Mouse (Mus musculus) bone marrow, adult 2 months (tissue): ENCODE measurements at regions not wholly inside any gene's neighbourhood (a gene's known extent, or its start where the extent isn't known, plus 50 kb on each side); places are given as distances from the start of the nearest gene placed in this dataset.

ENCODE experiments used
- H3K27ac ChIP-seq: fragments of 200-500 bp; 2 replicates; pipeline ENCODE4 v1.5.1; 2012; ENCODE audit warnings: low read depth, mild to moderate bottlenecking, control low read depth, inconsistent platforms, low read length; ENCODE audit not compliant: control insufficient read depth, poor library complexity, insufficient read depth
- H3K4me1 ChIP-seq: fragments of 200-500 bp; 2 replicates; pipeline ENCODE4 v1.6.1; 2011; ENCODE audit warnings: low read length; ENCODE audit not compliant: control insufficient read depth, insufficient read depth
- H3K4me3 ChIP-seq: fragments of 200-500 bp; replicated peaks from 2 replicates; pipeline ENCODE3; 2011; ENCODE audit warnings: mild to moderate bottlenecking, low read depth, low read length, control low read depth; ENCODE audit not compliant: control insufficient read depth
- CTCF ChIP-seq: fragments of 200-500 bp; IDR thresholded peaks from 2 replicates; pipeline ENCODE4 v1.5.1; 2011; ENCODE audit warnings: low read length, control low read depth; ENCODE audit not compliant: control insufficient read depth, insufficient read depth
- POLR2A ChIP-seq: fragments of 200-500 bp; IDR thresholded peaks from 2 replicates; pipeline ENCODE4 v1.6.1; 2011; ENCODE audit warnings: low read depth, mild to moderate bottlenecking, control low read depth, low read length, borderline replicate concordance; ENCODE audit not compliant: control insufficient read depth
- WGBS: fragments of 180-500 bp; shearing (Covaris S2); methylation state at CpG from one replicate; pipeline ENCODE4 v1.1.7; 2018; 5-methylcytosine and 5-hydroxymethylcytosine counted together

DNA sequence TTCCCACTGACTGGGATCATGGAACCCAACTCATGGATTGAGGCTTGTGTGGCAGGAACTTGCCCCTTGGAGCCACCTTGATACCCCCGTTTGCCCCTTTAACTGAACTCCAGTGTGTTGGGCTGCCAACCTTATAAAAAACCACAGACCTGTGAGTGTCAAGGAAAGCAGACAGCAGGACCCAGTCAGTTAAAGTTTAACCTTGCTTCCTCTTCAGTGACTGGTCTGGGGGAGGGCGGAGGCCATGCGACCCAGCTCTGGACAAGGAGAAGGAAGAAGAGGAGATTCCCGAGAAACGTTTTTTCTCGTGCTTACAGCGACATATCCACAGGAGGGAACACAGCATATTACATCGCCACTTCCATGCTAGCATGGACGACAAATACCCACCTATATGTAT, 281.9 kb upstream of the Zfp64 start:
- TF ChIP-seq POLR2A (no peak), CTCF (no peak)

DNA sequence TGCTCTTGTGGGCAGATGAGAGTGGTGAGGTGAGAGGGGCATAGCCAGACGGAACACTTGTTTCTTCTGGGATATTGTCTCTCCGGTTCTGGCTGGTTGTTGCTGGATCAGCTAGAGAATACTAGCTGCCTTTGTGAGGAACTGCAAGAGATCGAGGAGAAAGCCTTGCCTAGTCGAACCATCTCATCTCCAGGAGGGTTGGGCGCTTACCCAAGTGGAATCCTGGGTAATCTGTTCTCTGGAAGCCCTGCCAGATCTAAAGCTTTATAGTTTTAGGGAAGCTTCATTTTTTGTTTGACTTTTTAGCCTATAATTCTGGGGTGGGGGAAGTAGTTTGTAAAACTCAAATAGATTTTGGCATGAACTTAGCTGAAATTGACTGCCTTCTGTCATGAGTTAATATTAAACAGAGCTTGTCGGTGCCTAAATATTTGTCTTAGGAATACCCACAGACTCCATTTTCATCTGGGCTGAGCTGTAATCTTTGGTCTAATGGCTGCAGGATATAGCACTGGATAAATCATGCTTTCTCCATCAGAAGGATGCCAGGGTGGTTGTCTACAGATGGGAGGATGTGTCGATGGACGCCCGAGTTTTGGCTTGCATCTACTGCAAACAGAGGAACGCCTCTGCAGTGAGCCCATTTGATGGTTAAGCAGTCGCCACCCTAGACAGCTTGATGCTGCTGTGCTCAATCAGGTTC, 279.1 kb upstream of the Zfp64 start:
- Histone ChIP-seq H3K4me3 (no peak overlapping the region), H3K4me1 (no peaks in the 10 kb centered on the region), H3K27ac (no peak overlapping the region)
- WGBS, result 82% methylated on average over 11 of the region's 11 CpGs
- TF ChIP-seq POLR2A, result no peak
- no peak for TF ChIP-seq CTCF

More for the DNA sequence above, 281.9 kb upstream of the Zfp64 start:
- 75% methylated on average over 9 of the region's 9 CpGs for WGBS
- Histone ChIP-seq H3K4me3 (no peak overlapping the region), H3K4me1 (no peaks in the 10 kb centered on the region), H3K27ac (no peak overlapping the region)

DNA sequence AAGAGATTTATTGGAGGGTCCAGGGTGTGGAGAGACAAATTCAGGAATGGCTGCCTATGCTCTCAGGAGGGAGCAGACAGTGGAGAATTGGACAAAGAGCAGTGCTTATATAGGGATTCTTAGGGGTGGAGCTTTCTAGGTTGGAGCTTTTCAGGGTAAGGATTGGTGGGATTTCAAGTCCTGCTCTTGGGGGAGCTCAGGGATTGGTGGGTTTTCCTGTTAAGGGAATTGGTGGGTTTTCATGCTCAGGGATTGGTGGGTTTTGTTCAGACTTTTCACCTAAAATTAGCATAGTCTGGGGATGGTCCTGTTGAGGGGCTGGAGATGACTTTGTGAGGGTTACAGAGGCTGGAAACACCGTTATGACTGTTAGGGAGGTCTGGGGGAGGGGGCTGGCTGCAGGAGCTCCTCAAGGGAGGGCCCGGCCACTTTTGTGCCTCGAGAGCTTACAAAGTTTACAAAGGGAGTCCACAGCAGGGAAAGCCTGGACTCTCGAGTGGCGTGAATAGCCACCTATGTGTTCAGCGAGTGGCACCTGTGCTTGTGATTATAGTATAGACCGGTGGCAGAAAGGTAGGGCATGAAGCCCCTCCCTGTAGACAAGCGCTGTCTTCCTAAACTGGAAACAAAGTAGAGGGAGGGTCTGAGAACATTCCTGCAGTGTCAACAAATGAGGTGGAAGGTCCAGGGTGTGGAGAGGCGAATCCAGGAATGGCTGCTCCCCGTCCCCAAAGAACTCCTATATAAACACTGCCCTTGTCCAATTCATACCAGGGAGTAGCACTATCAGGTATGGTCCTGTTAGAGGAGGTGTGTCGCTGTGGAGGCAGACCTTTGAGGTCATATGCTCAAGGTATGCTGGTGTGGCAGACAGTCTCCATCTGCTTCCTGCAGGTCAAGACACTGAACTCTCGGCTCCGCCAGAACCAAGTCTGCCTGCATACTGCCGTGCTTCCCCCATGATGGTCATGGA, 278.1 kb upstream of the Zfp64 start:
- no peaks in the 10 kb centered on the region for H3K4me1 ChIP-seq
- H3K4me3 ChIP-seq, result no peak overlapping the region
- H3K27ac ChIP-seq, result no peak overlapping the region
- no peak for TF ChIP-seq CTCF
- TF ChIP-seq POLR2A, result no peak
- 73% methylated on average over 14 of the region's 14 CpGs for WGBS

DNA sequence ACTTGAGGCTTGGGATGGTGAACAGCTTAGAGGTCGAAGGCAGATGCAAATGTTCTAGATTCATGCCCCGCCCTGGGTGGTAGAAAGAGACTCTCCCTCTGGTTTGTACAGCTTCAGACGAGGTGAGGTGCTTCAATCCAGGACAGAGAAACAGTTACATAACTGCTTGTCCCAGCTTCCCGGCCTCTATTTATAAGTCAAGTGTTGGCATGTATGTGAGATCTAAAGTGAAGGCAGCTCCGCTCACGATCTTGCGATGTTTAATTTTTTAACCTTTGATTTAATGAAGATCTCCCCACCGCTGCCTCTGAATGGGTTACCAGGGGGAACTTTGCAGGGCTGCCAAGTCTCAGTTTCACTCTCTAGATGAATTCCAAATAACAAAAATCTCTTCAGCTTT, 266.9 kb upstream of the Zfp64 start:
- H3K4me1 ChIP-seq, result no peaks in the 10 kb centered on the region
- no peak overlapping the region for H3K4me3 ChIP-seq
- no peak overlapping the region for H3K27ac ChIP-seq
- TF ChIP-seq CTCF (no peak), POLR2A (no peak)
- WGBS, result 80% methylated on average over 8 of the region's 8 CpGs

DNA sequence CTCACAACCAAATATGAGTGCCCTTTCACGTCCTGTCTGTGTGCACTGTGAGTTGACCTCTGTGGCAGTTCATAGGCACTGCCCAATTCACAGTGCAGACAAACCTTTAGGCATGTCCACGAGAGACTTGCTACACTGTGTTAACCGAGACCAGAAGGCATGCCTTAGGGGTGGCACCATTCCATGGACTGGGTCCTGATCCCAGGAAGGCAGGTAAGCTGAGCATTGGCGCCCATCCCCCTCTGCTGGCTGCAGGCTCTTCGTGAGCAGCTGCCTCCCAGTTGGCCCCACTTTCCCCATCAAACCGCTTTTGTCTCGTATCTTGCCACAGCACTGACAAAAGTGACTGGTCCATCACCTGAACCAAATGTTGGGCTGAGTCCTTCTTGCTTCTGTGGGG, 265.8 kb upstream of the Zfp64 start:
- Histone ChIP-seq H3K27ac (no peak overlapping the region), H3K4me3 (no peak overlapping the region), H3K4me1 (no peaks in the 10 kb centered on the region)
- WGBS, result 70% methylated on average over 7 of the region's 7 CpGs
- TF ChIP-seq CTCF, result no peak

DNA sequence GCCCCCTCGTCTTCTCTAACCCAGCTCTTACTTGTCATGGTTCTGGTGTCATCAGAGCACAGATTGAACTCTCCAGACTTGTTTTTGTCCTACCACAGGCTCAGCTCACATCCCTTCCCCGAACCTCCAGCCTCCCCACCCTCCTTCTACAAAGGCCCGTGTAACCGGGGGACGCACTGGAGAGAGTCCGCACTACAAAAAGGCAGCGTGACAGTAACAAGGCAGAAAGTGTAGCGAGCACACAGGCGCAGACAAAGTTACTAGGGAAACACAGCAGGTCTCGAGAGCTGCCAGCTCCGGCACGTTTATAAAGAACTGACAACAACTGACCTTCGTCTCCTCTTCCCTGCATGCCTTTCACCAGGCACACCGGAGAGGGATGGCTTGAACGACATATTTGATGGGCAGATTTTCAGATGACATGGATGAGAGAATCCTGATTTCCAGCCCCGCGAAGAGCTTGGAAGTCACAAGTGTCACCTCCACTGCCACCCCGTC, 260.2 kb upstream of the Zfp64 start:
- H3K4me3 ChIP-seq, result no peak overlapping the region
- no peaks in the 10 kb centered on the region for H3K4me1 ChIP-seq
- no peak for TF ChIP-seq CTCF
- no peak for TF ChIP-seq POLR2A
- H3K27ac ChIP-seq, result no peak overlapping the region
- WGBS, result 87% methylated on average over 18 of the region's 18 CpGs

DNA sequence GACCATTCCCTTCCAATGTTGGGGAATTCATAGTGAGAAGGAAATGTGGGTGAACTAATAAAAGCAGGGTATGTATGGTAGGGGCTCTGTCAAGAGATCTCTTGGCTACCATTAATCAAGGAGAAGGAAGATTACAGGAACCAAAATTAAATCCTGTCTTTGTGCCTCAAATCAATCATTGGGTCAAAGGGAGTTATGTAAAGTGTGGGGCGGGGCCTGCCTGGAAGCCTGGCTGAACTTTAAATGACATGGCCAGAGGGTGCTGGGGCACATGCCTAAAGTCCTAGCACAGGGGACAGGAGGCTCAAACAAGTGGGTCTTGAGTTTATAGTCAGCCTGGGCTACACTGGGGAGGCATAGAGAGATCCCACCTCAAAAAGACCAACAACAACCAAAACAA, 259.0 kb upstream of the Zfp64 start:
- Histone ChIP-seq H3K4me3 (no peak overlapping the region), H3K4me1 (no peaks in the 10 kb centered on the region; the same call in 1 of the 2 replicates), H3K27ac (no peak overlapping the region)
- TF ChIP-seq CTCF (no peak), POLR2A (no peak)
- WGBS, result 87% methylated on average over 1 of the region's 1 CpGs

DNA sequence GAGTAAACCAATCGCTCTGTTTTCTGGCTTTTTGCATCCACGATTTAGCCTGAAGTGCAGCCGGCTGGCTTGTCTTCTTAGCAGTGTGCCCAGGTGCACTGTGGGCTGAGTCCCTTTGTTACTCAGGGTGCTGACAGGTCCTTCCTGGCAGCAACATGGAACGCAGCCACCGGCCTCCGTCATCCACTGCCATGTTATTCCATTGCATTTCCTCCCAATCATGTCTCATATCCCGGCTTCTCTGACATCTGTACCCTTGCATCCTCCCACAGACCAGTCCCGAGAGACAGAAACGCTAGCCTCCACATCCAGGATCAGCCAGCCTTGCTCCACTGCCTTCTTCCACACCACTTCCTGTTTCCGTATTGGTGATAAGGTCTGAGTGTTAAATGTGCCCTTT, 257.9 kb upstream of the Zfp64 start:
- WGBS, result 50% methylated on average over 10 of the region's 10 CpGs
- TF ChIP-seq CTCF (no peak), POLR2A (no peak)
- no peaks in the 10 kb centered on the region; the same call in 1 of the 2 replicates for H3K4me1 ChIP-seq
- no peak overlapping the region for H3K27ac ChIP-seq
- H3K4me3 ChIP-seq, result no peak overlapping the region
